Mouse (Mus musculus): Measurements from ENCODE around the gene Rcn3.

The Rcn3 gene

GRCm38 (mm10) chr7:45077322-45077721 lies 14.7 kb downstream of the Rcn3 start:
- H3K27me3 ChIP-seq (ENCODE audit: control insufficient read depth, insufficient read depth, low read length, poor library complexity, severe bottlenecking) = no peaks in the 10 kb centered on the region
- no peak for DNase-seq (ENCODE audit: low read depth, low spot score)
- peaks cover 9% of the 10 kb centered on the region for H3K36me3 ChIP-seq (ENCODE audit: control insufficient read depth, insufficient read depth, low read length, poor library complexity, severe bottlenecking)

GRCm38 (mm10) chr7:45076501-45076900 lies 15.5 kb downstream of the Rcn3 start:
- peaks cover 9% of the 10 kb centered on the region for H3K36me3 ChIP-seq (ENCODE audit: control insufficient read depth, insufficient read depth, low read length, poor library complexity, severe bottlenecking)
- DNase-seq (ENCODE audit: low read depth, low spot score) = no peak
- no peaks in the 10 kb centered on the region for H3K27me3 ChIP-seq (ENCODE audit: control insufficient read depth, insufficient read depth, low read length, poor library complexity, severe bottlenecking)

GRCm38 (mm10) chr7:45075405-45075804 lies 16.6 kb downstream of the Rcn3 start:
- Histone ChIP-seq H3K36me3 (ENCODE audit: control insufficient read depth, insufficient read depth, low read length, poor library complexity, severe bottlenecking) (peaks cover 9% of the 10 kb centered on the region), H3K27me3 (ENCODE audit: control insufficient read depth, insufficient read depth, low read length, poor library complexity, severe bottlenecking) (no peaks in the 10 kb centered on the region)
- no peak for DNase-seq (ENCODE audit: low read depth, low spot score)

- H3K27me3 ChIP-seq (ENCODE audit: control insufficient read depth, insufficient read depth, low read length, poor library complexity, severe bottlenecking) = no peaks in the 10 kb centered on the region
- DNase-seq (ENCODE audit: low read depth, low spot score) = no peak
- H3K36me3 ChIP-seq (ENCODE audit: control insufficient read depth, insufficient read depth, low read length, poor library complexity, severe bottlenecking) = peaks cover 9% of the 10 kb centered on the region
These were observed 18.1 kb downstream of the Rcn3 start for GRCm38 (mm10) chr7:45073949-45074348.

GRCm38 (mm10) chr7:45073171-45073707 lies 18.8 kb downstream of the Rcn3 start:
- DNase-seq (ENCODE audit: low read depth, low spot score) = no peak
- no peaks in the 10 kb centered on the region for H3K27me3 ChIP-seq (ENCODE audit: control insufficient read depth, insufficient read depth, low read length, poor library complexity, severe bottlenecking)
- H3K36me3 ChIP-seq (ENCODE audit: control insufficient read depth, insufficient read depth, low read length, poor library complexity, severe bottlenecking) = peaks cover 9% of the 10 kb centered on the region

- peak; percentile 54 for DNase-seq (ENCODE audit: low read depth, low spot score)
- H3K36me3 ChIP-seq (ENCODE audit: control insufficient read depth, insufficient read depth, low read length, poor library complexity, severe bottlenecking) = peaks cover 8% of the 10 kb centered on the region
- H3K27me3 ChIP-seq (ENCODE audit: control insufficient read depth, insufficient read depth, low read length, poor library complexity, severe bottlenecking) = no peaks in the 10 kb centered on the region
These were observed 19.8 kb downstream of the Rcn3 start for GRCm38 (mm10) chr7:45072230-45072629.

- no peaks in the 10 kb centered on the region for H3K27me3 ChIP-seq (ENCODE audit: control insufficient read depth, insufficient read depth, low read length, poor library complexity, severe bottlenecking)
- no peak for DNase-seq (ENCODE audit: low read depth, low spot score)
- no peaks in the 10 kb centered on the region; the same call in 1 of the 2 replicates for H3K36me3 ChIP-seq (ENCODE audit: control insufficient read depth, insufficient read depth, low read length, poor library complexity, severe bottlenecking)
These were observed 22.4 kb downstream of the Rcn3 start for GRCm38 (mm10) chr7:45069671-45070070.

- H3K27me3 ChIP-seq (ENCODE audit: control insufficient read depth, insufficient read depth, low read length, poor library complexity, severe bottlenecking) = no peaks in the 10 kb centered on the region
- DNase-seq (ENCODE audit: low read depth, low spot score) = peak; percentile 73
- no peaks in the 10 kb centered on the region for H3K36me3 ChIP-seq (ENCODE audit: control insufficient read depth, insufficient read depth, low read length, poor library complexity, severe bottlenecking)
These were observed 24.1 kb downstream of the Rcn3 start for GRCm38 (mm10) chr7:45068000-45068318.

- H3K36me3 ChIP-seq (ENCODE audit: control insufficient read depth, insufficient read depth, low read length, poor library complexity, severe bottlenecking) = no peaks in the 10 kb centered on the region
- no peak for DNase-seq (ENCODE audit: low read depth, low spot score)
- no peaks in the 10 kb centered on the region for H3K27me3 ChIP-seq (ENCODE audit: control insufficient read depth, insufficient read depth, low read length, poor library complexity, severe bottlenecking)
These were observed 24.6 kb downstream of the Rcn3 start for GRCm38 (mm10) chr7:45067190-45067999.

GRCm38 (mm10) chr7:45062239-45062835 lies 29.7 kb downstream of the Rcn3 start, which contains the start of the genes Nosip and Prrg2:
Gene Nosip (plus strand): TSS chr7:45062429.
Gene Prrg2 (minus strand): TSS chr7:45062677.
- no peaks in the 10 kb centered on the region for H3K36me3 ChIP-seq (ENCODE audit: control insufficient read depth, insufficient read depth, low read length, poor library complexity, severe bottlenecking)
- peak; percentile 97 for DNase-seq (ENCODE audit: low read depth, low spot score)
- H3K27me3 ChIP-seq (ENCODE audit: control insufficient read depth, insufficient read depth, low read length, poor library complexity, severe bottlenecking) = no peaks in the 10 kb centered on the region

GRCm38 (mm10) chr7:45061532-45062075 lies 30.4 kb downstream of the Rcn3 start:
- Histone ChIP-seq H3K36me3 (ENCODE audit: control insufficient read depth, insufficient read depth, low read length, poor library complexity, severe bottlenecking) (no peaks in the 10 kb centered on the region), H3K27me3 (ENCODE audit: control insufficient read depth, insufficient read depth, low read length, poor library complexity, severe bottlenecking) (no peaks in the 10 kb centered on the region)
- DNase-seq (ENCODE audit: low read depth, low spot score) = no peak

- no peak for DNase-seq (ENCODE audit: low read depth, low spot score)
- Histone ChIP-seq H3K27me3 (ENCODE audit: control insufficient read depth, insufficient read depth, low read length, poor library complexity, severe bottlenecking) (no peaks in the 10 kb centered on the region), H3K36me3 (ENCODE audit: control insufficient read depth, insufficient read depth, low read length, poor library complexity, severe bottlenecking) (no peaks in the 10 kb centered on the region)
These were observed 31.3 kb downstream of the Rcn3 start for GRCm38 (mm10) chr7:45060632-45061122.

- no peak for DNase-seq (ENCODE audit: low read depth, low spot score)
- Histone ChIP-seq H3K36me3 (ENCODE audit: control insufficient read depth, insufficient read depth, low read length, poor library complexity, severe bottlenecking) (no peaks in the 10 kb centered on the region), H3K27me3 (ENCODE audit: control insufficient read depth, insufficient read depth, low read length, poor library complexity, severe bottlenecking) (no peaks in the 10 kb centered on the region)
These were observed 33.1 kb downstream of the Rcn3 start for GRCm38 (mm10) chr7:45058607-45059571.

GRCm38 (mm10) chr7:45056972-45057348 lies 35.1 kb downstream of the Rcn3 start:
- no peaks in the 10 kb centered on the region for H3K27me3 ChIP-seq (ENCODE audit: control insufficient read depth, insufficient read depth, low read length, poor library complexity, severe bottlenecking)
- DNase-seq (ENCODE audit: low read depth, low spot score) = no peak
- H3K36me3 ChIP-seq (ENCODE audit: control insufficient read depth, insufficient read depth, low read length, poor library complexity, severe bottlenecking) = no peaks in the 10 kb centered on the region
